Mouse (Mus musculus): Measurements from ENCODE around the gene Fmnl2. TPM values are rescaled to one million over a fixed set of nuclear protein-coding genes. Genes with fewer than 3 reads are reported as not detected.

Fmnl2 gene
- polyA plus RNA-seq, 1 experiment, result not detected

DNA sequence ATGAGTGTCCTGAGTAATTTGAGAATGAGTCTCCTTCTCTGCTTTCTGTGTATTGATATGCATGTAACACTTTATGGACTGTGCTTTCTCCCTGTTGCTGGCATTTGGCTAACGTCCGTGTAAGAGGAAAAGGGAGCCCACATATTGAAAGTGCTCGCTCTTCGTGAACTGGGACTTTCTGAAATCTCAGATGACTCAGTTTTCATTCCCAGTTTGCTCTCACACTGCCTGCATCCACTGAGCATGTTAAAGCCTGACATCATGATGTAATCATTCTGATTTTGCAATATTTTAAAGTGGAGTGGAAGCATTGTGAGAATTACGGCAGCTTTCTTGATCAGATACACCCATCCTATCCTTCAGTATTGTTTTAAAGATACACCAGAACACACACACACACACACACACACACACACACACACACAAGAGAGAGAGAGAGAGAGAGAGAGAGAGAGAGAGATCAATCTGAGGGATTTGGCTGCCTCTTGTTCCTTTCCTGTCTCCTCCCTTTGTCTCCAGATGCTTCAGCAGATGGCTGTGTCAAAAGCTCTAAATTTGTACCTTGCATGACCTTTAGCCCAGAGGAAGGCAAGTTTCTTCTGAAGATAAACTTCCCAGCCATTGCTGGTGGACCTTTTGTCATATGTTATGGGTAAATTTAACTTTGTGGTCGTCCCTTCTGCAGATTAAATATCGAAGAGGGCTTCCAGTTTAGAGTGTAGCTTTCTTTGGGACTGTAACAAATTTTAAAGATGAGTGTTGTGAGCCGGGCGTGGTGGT, 86.2 kb downstream of the Fmnl2 start:
- Histone ChIP-seq H3K36me3 (ENCODE audit: control insufficient read depth) (no peaks in the 10 kb centered on the region), H3K4me3 (replicated peaks) (no peak overlapping the region), H3K27me3 (ENCODE audit: control insufficient read depth) (no peaks in the 10 kb centered on the region), H3K9me3 (ENCODE audit: control insufficient read depth, low read length) (no peaks in the 10 kb centered on the region), H3K4me1 (ENCODE audit: control insufficient read depth) (no peaks in the 10 kb centered on the region)
- TF ChIP-seq GATA1 (IDR thresholded peaks at IDR 0.05; ENCODE audit: low read length), result no peak
- TF ChIP-seq TAL1 (IDR thresholded peaks at IDR 0.05; ENCODE audit: low read length), result no peak

DNA sequence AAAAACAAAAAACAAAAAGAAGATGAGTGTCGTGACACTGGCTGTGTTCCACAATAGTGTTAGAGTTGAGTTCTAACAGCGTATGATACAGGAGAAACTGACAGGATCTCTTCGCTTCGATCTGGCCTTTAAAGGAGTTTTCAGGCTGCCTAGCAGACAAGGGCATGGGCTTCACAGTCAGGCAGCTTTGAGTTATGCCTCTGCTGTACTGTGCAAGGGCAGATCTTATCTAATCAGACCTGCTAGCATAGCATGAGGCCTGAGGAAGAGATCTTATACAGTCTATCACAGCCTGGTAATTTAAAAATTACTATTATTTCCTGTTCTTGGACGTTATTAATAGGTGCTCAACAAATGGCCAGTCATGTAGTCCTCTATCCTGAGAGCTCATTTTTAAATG, 86.9 kb downstream of the Fmnl2 start:
- no peak for TF ChIP-seq GATA1 (IDR thresholded peaks at IDR 0.05; ENCODE audit: low read length)
- TF ChIP-seq TAL1 (IDR thresholded peaks at IDR 0.05; ENCODE audit: low read length), result no peak
- Histone ChIP-seq H3K27me3 (ENCODE audit: control insufficient read depth) (no peaks in the 10 kb centered on the region), H3K36me3 (ENCODE audit: control insufficient read depth) (no peaks in the 10 kb centered on the region), H3K4me3 (replicated peaks) (no peak overlapping the region), H3K9me3 (ENCODE audit: control insufficient read depth, low read length) (no peaks in the 10 kb centered on the region), H3K4me1 (ENCODE audit: control insufficient read depth) (no peaks in the 10 kb centered on the region)

DNA sequence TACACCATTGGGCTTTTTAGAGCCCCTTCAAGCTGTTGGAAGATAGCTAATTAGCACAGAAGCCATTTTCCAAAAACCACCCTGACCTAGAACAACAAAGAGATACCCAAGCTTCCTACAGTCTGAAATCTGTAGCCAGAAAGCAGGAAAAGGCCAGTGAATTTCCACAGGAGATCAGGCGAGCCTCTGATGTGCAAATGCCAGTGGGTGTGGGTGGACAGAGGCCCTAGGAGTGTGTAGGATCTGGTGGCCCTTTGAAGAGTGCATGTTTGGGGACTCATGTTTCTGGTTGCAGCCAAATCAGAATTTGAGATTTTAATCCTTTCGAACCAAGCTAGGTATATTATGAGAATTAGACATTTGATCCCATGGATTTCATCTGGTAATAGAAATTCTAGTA, 88.4 kb downstream of the Fmnl2 start:
- TF ChIP-seq TAL1 (IDR thresholded peaks at IDR 0.05; ENCODE audit: low read length) (no peak), GATA1 (IDR thresholded peaks at IDR 0.05; ENCODE audit: low read length) (no peak)
- no peaks in the 10 kb centered on the region for H3K36me3 ChIP-seq (ENCODE audit: control insufficient read depth)
- no peaks in the 10 kb centered on the region for H3K27me3 ChIP-seq (ENCODE audit: control insufficient read depth)
- no peaks in the 10 kb centered on the region for H3K4me1 ChIP-seq (ENCODE audit: control insufficient read depth)
- no peaks in the 10 kb centered on the region for H3K9me3 ChIP-seq (ENCODE audit: control insufficient read depth, low read length)
- no peak overlapping the region for H3K4me3 ChIP-seq (replicated peaks)

DNA sequence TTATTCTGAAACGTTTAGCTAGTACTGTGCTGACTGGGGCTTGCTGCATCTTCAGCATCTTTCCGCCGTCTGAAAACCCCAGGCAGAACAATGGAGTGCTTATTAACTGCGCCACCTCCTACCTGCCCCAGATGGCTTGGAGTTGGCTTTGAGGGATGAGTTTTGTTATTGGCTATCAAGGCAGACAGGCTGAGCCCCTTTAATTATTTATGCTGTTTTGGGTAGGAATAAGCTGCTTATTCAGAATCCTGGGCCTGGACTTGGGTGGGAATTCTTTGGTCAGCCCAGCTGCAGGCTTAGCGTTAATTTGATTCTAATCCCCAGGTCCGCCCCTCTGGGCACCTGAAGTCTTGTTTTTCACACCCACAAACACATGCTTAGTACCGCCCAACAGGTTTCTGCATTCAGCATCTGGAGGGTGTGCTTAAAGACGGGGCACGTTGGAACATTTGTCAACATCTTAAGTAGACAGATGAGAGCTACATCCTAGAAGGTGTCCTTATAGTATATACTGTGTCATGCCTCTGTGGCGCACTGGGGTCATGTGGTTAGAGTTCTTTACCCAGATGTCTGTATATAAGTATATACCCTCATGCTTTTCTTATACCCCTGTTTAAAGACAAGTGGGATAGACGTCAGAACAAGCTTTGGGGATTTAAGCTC, 89.0 kb downstream of the Fmnl2 start:
- H3K4me3 ChIP-seq (replicated peaks), result no peak overlapping the region
- H3K9me3 ChIP-seq (ENCODE audit: control insufficient read depth, low read length), result no peaks in the 10 kb centered on the region
- H3K27me3 ChIP-seq (ENCODE audit: control insufficient read depth), result no peaks in the 10 kb centered on the region
- no peaks in the 10 kb centered on the region for H3K36me3 ChIP-seq (ENCODE audit: control insufficient read depth)
- TF ChIP-seq TAL1 (IDR thresholded peaks at IDR 0.05; ENCODE audit: low read length) (no peak), GATA1 (IDR thresholded peaks at IDR 0.05; ENCODE audit: low read length) (no peak)
- no peaks in the 10 kb centered on the region for H3K4me1 ChIP-seq (ENCODE audit: control insufficient read depth)

DNA sequence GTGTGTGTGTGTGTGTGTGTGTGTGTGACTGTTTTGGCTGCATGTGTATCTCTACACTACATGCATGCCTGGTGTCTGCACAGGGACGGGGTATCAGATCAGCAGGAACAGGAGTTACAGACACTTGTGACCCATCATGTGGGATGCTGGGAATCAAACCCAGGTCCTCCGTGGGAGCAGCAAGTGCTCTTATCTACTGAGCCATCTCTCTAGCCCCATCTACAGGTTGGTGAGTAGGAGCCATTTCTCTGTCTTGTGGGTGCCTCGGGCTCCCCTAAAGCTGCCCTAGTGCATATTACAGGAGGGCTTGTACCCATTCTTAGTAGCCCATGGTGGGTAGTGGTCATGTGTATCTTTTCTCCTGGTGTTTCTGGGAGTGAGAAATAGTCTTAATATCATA, 90.7 kb downstream of the Fmnl2 start:
- H3K36me3 ChIP-seq (ENCODE audit: control insufficient read depth), result no peaks in the 10 kb centered on the region
- no peak for TF ChIP-seq TAL1 (IDR thresholded peaks at IDR 0.05; ENCODE audit: low read length)
- no peak; the same call in 1 of the 2 replicates for TF ChIP-seq GATA1 (IDR thresholded peaks at IDR 0.05; ENCODE audit: low read length)
- no peak overlapping the region for H3K4me3 ChIP-seq (replicated peaks)
- no peaks in the 10 kb centered on the region for H3K4me1 ChIP-seq (ENCODE audit: control insufficient read depth)
- H3K27me3 ChIP-seq (ENCODE audit: control insufficient read depth), result no peaks in the 10 kb centered on the region
- no peaks in the 10 kb centered on the region for H3K9me3 ChIP-seq (ENCODE audit: control insufficient read depth, low read length)

DNA sequence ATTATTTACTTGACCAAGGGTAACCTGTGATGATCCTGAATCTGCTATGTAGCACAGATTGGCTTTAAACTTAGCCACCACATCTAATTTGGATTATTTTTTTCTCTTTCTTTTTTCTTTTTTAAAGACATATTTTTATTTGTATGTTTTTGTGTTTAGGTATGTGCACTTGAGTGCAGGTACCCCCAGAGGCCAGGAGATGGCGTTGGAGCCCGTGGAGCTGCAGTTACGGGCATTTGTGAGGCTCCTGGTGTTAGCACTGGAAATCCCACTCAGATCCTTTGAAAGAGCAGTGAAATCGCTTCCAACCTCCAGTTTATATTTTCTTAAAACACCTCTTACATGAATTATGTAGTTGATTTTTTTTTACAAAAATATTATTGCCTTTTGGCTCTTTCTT, 91.9 kb downstream of the Fmnl2 start:
- Histone ChIP-seq H3K36me3 (ENCODE audit: control insufficient read depth) (no peaks in the 10 kb centered on the region), H3K4me1 (ENCODE audit: control insufficient read depth) (no peaks in the 10 kb centered on the region), H3K4me3 (replicated peaks) (no peak overlapping the region), H3K27me3 (ENCODE audit: control insufficient read depth) (no peaks in the 10 kb centered on the region), H3K9me3 (ENCODE audit: control insufficient read depth, low read length) (no peaks in the 10 kb centered on the region)
- no peak for TF ChIP-seq TAL1 (IDR thresholded peaks at IDR 0.05; ENCODE audit: low read length)
- TF ChIP-seq GATA1 (IDR thresholded peaks at IDR 0.05; ENCODE audit: low read length), result no peak

DNA sequence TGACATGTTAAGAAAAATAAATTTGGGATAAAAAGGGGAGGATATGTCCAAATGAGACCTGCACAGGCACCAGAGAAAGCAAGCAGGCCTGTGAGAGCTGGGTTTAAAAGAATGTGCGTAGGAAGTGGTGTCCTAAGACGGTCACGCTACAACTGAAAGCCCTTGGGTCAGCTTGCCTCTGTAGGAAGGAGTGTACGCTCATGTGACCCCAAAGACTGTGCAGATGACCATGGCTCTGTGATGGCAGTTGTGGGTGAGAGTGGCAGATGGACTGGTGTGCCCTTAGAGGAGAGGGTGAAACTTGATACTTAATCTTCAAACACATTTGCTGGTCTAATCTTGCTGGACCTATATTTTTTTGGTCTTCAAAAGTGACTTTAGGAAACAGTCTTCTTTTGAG, 92.6 kb downstream of the Fmnl2 start:
- no peaks in the 10 kb centered on the region for H3K4me1 ChIP-seq (ENCODE audit: control insufficient read depth)
- no peaks in the 10 kb centered on the region for H3K9me3 ChIP-seq (ENCODE audit: control insufficient read depth, low read length)
- no peak for TF ChIP-seq GATA1 (IDR thresholded peaks at IDR 0.05; ENCODE audit: low read length)
- TF ChIP-seq TAL1 (IDR thresholded peaks at IDR 0.05; ENCODE audit: low read length), result no peak
- H3K36me3 ChIP-seq (ENCODE audit: control insufficient read depth), result no peaks in the 10 kb centered on the region
- no peaks in the 10 kb centered on the region for H3K27me3 ChIP-seq (ENCODE audit: control insufficient read depth)
- no peak overlapping the region for H3K4me3 ChIP-seq (replicated peaks)

DNA sequence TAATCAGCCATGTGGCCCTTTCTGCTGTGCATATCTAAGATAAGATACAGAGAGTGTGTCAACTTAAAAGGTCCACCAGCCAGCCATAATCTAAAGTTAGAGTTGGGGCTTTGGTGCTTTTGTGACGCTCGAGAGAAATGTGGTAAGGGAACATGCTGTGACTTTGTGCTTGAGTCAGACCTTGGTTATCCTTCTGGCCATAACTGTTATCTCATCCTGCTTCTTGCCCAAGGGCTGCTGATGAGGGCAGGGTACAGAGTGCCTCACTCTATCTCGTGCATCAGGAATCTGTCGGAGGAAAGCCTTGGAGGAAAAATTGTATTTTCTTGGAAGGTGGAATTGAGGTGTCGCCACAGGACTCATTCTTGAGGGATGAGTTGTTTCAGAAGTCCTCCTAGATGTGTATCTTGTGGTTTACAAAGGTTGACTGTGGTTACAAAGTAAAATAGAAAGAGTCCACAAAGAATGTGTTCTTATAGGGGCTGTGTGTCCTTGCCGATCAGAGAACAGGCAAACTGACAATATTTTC, 94.6 kb downstream of the Fmnl2 start:
- Histone ChIP-seq H3K9me3 (ENCODE audit: control insufficient read depth, low read length) (no peaks in the 10 kb centered on the region), H3K4me1 (ENCODE audit: control insufficient read depth) (no peaks in the 10 kb centered on the region), H3K36me3 (ENCODE audit: control insufficient read depth) (no peaks in the 10 kb centered on the region), H3K27me3 (ENCODE audit: control insufficient read depth) (no peaks in the 10 kb centered on the region), H3K4me3 (replicated peaks) (no peak overlapping the region)
- no peak for TF ChIP-seq TAL1 (IDR thresholded peaks at IDR 0.05; ENCODE audit: low read length)
- TF ChIP-seq GATA1 (IDR thresholded peaks at IDR 0.05; ENCODE audit: low read length), result no peak

DNA sequence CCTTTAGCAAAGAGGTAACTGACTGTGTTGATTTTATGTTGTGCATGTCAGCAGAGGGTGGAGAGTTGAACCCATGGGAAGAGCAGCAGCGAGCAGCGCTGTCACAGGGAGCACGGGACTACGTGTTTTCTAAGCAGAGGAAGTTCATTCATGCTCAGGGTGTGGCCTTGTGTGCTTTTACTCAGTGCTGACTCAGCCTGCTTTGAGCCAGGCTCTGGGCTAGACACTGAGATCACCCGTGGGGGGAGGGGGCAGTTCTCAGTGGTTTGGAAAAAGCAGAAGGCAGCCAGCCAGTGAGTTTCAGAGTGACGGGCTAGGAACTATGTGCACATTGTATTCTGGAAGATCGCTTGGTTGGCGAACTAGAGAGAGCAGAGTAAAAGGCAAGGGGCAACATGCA, 97.4 kb downstream of the Fmnl2 start:
- no peaks in the 10 kb centered on the region for H3K36me3 ChIP-seq (ENCODE audit: control insufficient read depth)
- H3K27me3 ChIP-seq (ENCODE audit: control insufficient read depth), result no peaks in the 10 kb centered on the region
- H3K9me3 ChIP-seq (ENCODE audit: control insufficient read depth, low read length), result no peaks in the 10 kb centered on the region
- no peaks in the 10 kb centered on the region for H3K4me1 ChIP-seq (ENCODE audit: control insufficient read depth)
- no peak overlapping the region for H3K4me3 ChIP-seq (replicated peaks)
- no peak for TF ChIP-seq TAL1 (IDR thresholded peaks at IDR 0.05; ENCODE audit: low read length)
- no peak for TF ChIP-seq GATA1 (IDR thresholded peaks at IDR 0.05; ENCODE audit: low read length)
